Mouse (Mus musculus) myocyte (in vitro differentiated cells): ENCODE results near the gene Plek.

Source experiments
- CEBPB ChIP-seq: IDR thresholded peaks from 2 replicates; pipeline ENCODE4 v1.6.1; 2011; ENCODE audit warnings: mild to moderate bottlenecking, moderate library complexity; ENCODE audit not compliant: poor library complexity, insufficient read depth, severe bottlenecking
- MAX ChIP-seq: IDR thresholded peaks from one replicate; pipeline ENCODE4 v1.6.1; 2011; ENCODE audit warnings: low read depth, mild to moderate bottlenecking, control low read depth
- MYOG ChIP-seq, 3 experiments: IDR thresholded peaks; one replicate each; pipeline ENCODE4 v1.6.1; 2011; ENCODE audit warnings: control low read depth in 2 of 3, low read depth in 2 of 3, mild to moderate bottlenecking in 2 of 3; ENCODE audit not compliant: insufficient read length in 2 of 3, control insufficient read depth in 1 of 3, insufficient read depth in 1 of 3
- POLR2A ChIP-seq: IDR thresholded peaks from one replicate; pipeline ENCODE4 v1.6.1; 2011; ENCODE audit warnings: low read depth, mild to moderate bottlenecking, control low read depth, moderate library complexity; ENCODE audit not compliant: insufficient read length
- TCF12 ChIP-seq: IDR thresholded peaks from one replicate; pipeline ENCODE4 v1.6.1; 2011; ENCODE audit warnings: mild to moderate bottlenecking, control low read depth; ENCODE audit not compliant: poor library complexity, insufficient read depth, severe bottlenecking
- TCF3 ChIP-seq: IDR thresholded peaks from one replicate; pipeline ENCODE4 v1.6.1; 2011; ENCODE audit warnings: low read depth, control low read depth; ENCODE audit not compliant: insufficient read length
- USF1 ChIP-seq: IDR thresholded peaks from one replicate; pipeline ENCODE4 v1.6.1; 2011; ENCODE audit warnings: low read depth, mild to moderate bottlenecking, control low read depth, moderate library complexity

- TF ChIP-seq TCF12: no peak
- no peak for TF ChIP-seq TCF3
- TF ChIP-seq POLR2A: no peak
- TF ChIP-seq MAX: no peak
- TF ChIP-seq CEBPB: no peak
- TF ChIP-seq MYOG (IDR thresholded peaks at IDR 0.05; ENCODE audit: control insufficient read depth in 1 of 3, insufficient read depth in 1 of 3, insufficient read length in 2 of 3, low read depth in 2 of 3): no peak
- no peak for TF ChIP-seq USF1
Observed at GRCm38 (mm10) chr11:17002739-17003373, 49.3 kb downstream of the Plek start.
